Mouse (Mus musculus) midbrain, embryonic 14.5 days (tissue): Measurements from ENCODE around the gene Vmn1r58. TPM values are rescaled to one million over a fixed set of nuclear protein-coding genes. Genes with fewer than 3 reads are reported as not detected.
"Not testable (repeated sequence)": the region's sequence is repeated elsewhere in the genome, so short reads cannot be mapped to it uniquely, and the experiment has no call there.

ENCODE experiments used
- ATAC-seq: fragments of 200-750 bp; cut with Nextera tagmentation; 2 replicates; pipeline ENCODE4 v1.8.0; 2017; ENCODE audit warnings: moderate number of reproducible peaks, moderate library complexity; ENCODE audit not compliant: low FRiP score, low TSS enrichment
- DNase-seq: peaks from one replicate; pipeline ENCODE4 v3.0.0-alpha.2; 2015
- H3K27ac ChIP-seq: fragments of 300-500 bp; sonication (generic); replicated peaks from 2 replicates; pipeline ENCODE4 v1.5.1; 2014; ENCODE audit warnings: mild to moderate bottlenecking, low read depth, low read length, moderate library complexity
- H3K27me3 ChIP-seq: fragments of 300-500 bp; sonication (generic); 2 replicates; pipeline ENCODE4 v1.6.1; 2014; ENCODE audit warnings: low read length, control low read depth, mixed read lengths; ENCODE audit not compliant: control insufficient read depth, insufficient read depth
- H3K36me3 ChIP-seq: fragments of 300-500 bp; sonication (generic); 2 replicates; pipeline ENCODE4 v1.6.1; 2014; ENCODE audit warnings: low read length, control low read depth; ENCODE audit not compliant: control insufficient read depth, insufficient read depth
- H3K4me1 ChIP-seq: fragments of 300-500 bp; sonication (generic); 2 replicates; pipeline ENCODE4 v1.6.1; 2014; ENCODE audit warnings: mild to moderate bottlenecking, antibody characterized with exemption, low read length, control low read depth; ENCODE audit not compliant: control insufficient read depth, insufficient read depth
- H3K4me2 ChIP-seq: fragments of 300-500 bp; sonication (generic); 2 replicates; pipeline ENCODE4 v1.6.1; 2014; ENCODE audit warnings: mild to moderate bottlenecking, low read length, moderate library complexity
- H3K4me3 ChIP-seq: fragments of 300-500 bp; sonication (generic); replicated peaks from 2 replicates; pipeline ENCODE4 v1.5.1; 2014; ENCODE audit warnings: low read depth, low read length
- H3K9ac ChIP-seq: fragments of 300-500 bp; sonication (generic); replicated peaks from 2 replicates; pipeline ENCODE4 v1.6.1; 2014; ENCODE audit warnings: mild to moderate bottlenecking, low read length, moderate library complexity
- H3K9me3 ChIP-seq: fragments of 300-500 bp; sonication (generic); 2 replicates; pipeline ENCODE4 v1.6.1; 2016; ENCODE audit warnings: low read length, control low read depth, mixed read lengths; ENCODE audit not compliant: control insufficient read depth
- WGBS: fragments of 180-500 bp; shearing (Covaris S2); extraction: QIAGEN DNeasy Blood & Tissue Kit; methylation state at CpG from one replicate; pipeline ENCODE4 v1.1.7; 2014; 5-methylcytosine and 5-hydroxymethylcytosine counted together
- polyA plus RNA-seq: library from polyadenylated mRNA; unstranded; fragments of >200 nt; fragmentation: Nextera tagmentation; extraction: Ambion mirVana; gene quantifications from 2 replicates; pipeline ENCODE4 v1.2.1, GENCODE M21; 2014

Vmn1r58 gene
- not detected in 2 replicates for polyA plus RNA-seq

- not testable (repeated sequence) for H3K36me3 ChIP-seq, H3K4me2 ChIP-seq, H3K27ac ChIP-seq, H3K9me3 ChIP-seq, H3K4me3 ChIP-seq, H3K27me3 ChIP-seq, H3K9ac ChIP-seq, H3K4me1 ChIP-seq, ATAC-seq, DNase-seq
Observed at GRCm38 (mm10) chr7:5413296-5413695, at the start of gene Vmn1r58. Gene Vmn1r58, minus strand, starts transcription at chr7:5413396.

DNA sequence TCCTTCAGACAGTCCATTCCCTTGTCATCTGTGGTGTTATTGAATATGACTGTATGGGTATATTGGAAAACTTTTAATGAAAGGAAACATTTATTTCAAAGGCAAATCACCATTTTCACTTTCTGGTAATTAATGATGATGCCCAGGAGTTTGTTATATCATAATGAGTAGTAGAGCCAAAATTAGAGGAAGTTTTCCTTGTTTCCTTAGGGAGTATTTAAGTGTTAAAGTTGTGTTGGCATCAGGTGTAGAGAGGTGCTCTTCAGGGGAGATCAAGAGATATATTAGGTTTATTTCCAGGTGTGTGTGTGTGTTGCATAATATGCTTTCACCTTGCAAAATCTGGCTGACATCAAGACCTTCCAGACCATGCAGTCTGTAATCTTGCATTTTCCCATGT lies 43.5 kb upstream of the Vmn1r58 start, which contains the start of gene Vmn1r59:
Gene Vmn1r59 (minus strand): TSS at position 101 of the 400 bp plus-strand sequence.
- ATAC-seq = no peak
- no peak within 1 kb of the TSS for H3K9ac ChIP-seq
- peaks cover 29% of the 10 kb centered on the region; the same call in 1 of the 2 replicates for H3K9me3 ChIP-seq
- no peaks in the 10 kb centered on the region for H3K27me3 ChIP-seq
- H3K4me3 ChIP-seq = no peak within 1 kb of the TSS
- DNase-seq = no peak
- no peak within 1 kb of the TSS for H3K27ac ChIP-seq
- no peak within 1 kb of the TSS for H3K4me2 ChIP-seq
- H3K36me3 ChIP-seq = no peaks in the 10 kb centered on the region
- no peaks in the 10 kb centered on the region for H3K4me1 ChIP-seq

DNA sequence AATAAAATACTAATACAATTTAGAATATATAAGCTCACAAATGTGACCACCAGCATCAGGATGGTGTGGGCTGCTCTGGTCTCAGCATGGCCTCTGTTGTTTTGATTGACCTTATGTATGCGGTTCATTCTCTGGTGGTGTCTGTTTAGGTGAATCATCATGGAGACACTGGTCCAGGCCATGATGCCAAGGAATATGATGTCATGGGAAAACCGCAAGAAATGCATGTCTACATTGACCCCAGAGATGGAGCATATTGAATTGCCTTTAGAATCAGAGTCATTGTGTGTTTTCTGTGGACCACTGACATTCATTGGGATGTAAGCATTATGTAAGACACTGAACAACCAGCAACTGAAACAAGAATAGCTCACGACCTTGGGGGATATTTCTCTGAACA lies 40.8 kb upstream of the Vmn1r58 start:
- not testable (repeated sequence) for H3K4me3 ChIP-seq, H3K4me1 ChIP-seq, H3K4me2 ChIP-seq, H3K27ac ChIP-seq, H3K9ac ChIP-seq, ATAC-seq, H3K36me3 ChIP-seq, DNase-seq, H3K27me3 ChIP-seq
- 69% methylated on average over 3 of the region's 3 CpGs for WGBS
- peaks cover 22% of the 10 kb centered on the region for H3K9me3 ChIP-seq

- Histone ChIP-seq H3K27me3 (no peaks in the 10 kb centered on the region), H3K4me1 (no peaks in the 10 kb centered on the region), H3K9me3 (peaks cover 7% of the 10 kb centered on the region)
Observed at GRCm38 (mm10) chr7:5448627-5449026, 35.4 kb upstream of the Vmn1r58 start.

DNA sequence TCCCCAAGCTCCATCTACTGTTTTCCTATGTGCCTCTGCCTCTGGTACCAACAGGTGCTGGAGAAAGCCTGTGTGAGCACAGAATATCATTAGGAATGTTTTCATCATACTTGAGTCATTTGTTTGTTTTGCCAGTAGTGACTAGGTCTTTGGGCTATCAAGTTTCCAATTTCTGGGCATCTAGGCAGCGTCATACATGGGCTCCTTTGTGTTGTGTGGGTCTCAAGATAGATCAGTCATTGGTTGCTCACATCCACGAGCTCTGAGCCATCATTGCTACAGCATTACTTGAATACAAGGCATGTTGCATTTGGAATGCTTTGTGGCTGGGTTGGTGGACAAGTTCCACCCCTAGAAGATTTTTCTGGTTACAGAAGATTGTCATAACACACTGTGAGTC lies 7.0 kb downstream of the Vmn1r58 start:
- Histone ChIP-seq H3K27me3 (no peaks in the 10 kb centered on the region), H3K36me3 (no peaks in the 10 kb centered on the region), H3K27ac (no peak overlapping the region), H3K9ac (no peak overlapping the region), H3K4me1 (no peaks in the 10 kb centered on the region), H3K4me2 (no peak overlapping the region), H3K9me3 (peaks cover 8% of the 10 kb centered on the region), H3K4me3 (no peak overlapping the region)
- ATAC-seq = no peak
- no peak for DNase-seq
- 34% methylated on average over 2 of the region's 2 CpGs for WGBS

More at GRCm38 (mm10) chr7:5448627-5449026, 35.4 kb upstream of the Vmn1r58 start:
- no peak overlapping the region for H3K4me2 ChIP-seq
- no peak overlapping the region for H3K4me3 ChIP-seq
- H3K27ac ChIP-seq = no peak overlapping the region
- no peak for ATAC-seq
- H3K36me3 ChIP-seq = no peaks in the 10 kb centered on the region
- no peak overlapping the region for H3K9ac ChIP-seq
- no peak for DNase-seq

DNA sequence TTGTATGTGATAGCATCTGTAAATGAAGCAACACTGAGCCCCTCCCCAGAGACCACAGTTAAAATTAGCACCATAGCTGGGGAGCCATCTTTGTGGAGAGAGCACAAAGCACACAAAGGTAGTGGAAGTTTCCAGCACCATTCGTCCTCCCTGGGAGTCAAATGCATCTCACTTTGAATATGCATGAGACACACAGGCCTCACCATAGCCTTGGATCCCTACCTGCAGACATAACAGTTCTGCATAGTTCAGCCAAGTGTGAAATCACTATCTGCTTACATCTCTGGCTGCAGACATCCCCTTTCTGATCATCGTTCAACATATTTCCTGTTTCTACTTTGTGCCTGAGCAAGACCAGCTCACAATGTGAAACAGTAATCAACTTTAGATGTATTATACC lies 46.5 kb downstream of the Vmn1r58 start:
- Histone ChIP-seq H3K27me3 (no peaks in the 10 kb centered on the region), H3K9me3 (peaks cover 37% of the 10 kb centered on the region), H3K4me1 (no peaks in the 10 kb centered on the region), H3K27ac (no peak overlapping the region), H3K4me2 (no peak overlapping the region), H3K36me3 (no peaks in the 10 kb centered on the region), H3K9ac (no peak overlapping the region), H3K4me3 (no peak overlapping the region)
- DNase-seq = no peak
- 83% methylated on average over 2 of the region's 2 CpGs for WGBS
- ATAC-seq = no peak

DNA sequence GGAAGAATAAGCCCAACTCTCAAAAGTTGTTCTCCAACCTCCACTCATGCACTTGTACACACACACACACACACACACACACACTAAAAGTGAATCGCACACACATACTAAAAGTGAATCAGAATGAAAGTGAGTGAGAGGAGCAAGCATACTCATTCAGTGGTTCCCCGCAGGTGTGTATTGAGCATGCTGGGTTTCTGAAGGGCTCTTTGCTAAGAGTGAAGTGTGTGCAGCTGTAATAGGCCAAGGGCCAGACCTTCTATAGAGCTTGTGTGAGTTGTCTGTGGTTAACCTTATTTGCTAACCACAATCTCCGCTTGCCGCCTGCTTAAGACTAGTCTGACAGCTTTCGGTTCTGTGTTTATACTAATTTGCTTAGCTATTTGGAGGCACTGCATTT lies 49.6 kb downstream of the Vmn1r58 start:
- DNase-seq = no peak
- Histone ChIP-seq H3K27ac (no peak overlapping the region), H3K4me2 (no peak overlapping the region), H3K27me3 (no peaks in the 10 kb centered on the region), H3K4me3 (no peak overlapping the region), H3K9me3 (peaks cover 57% of the 10 kb centered on the region), H3K4me1 (no peaks in the 10 kb centered on the region), H3K36me3 (no peaks in the 10 kb centered on the region), H3K9ac (no peak overlapping the region)
- no peak for ATAC-seq
- WGBS = 95% methylated on average over 5 of the region's 5 CpGs

Other genes with a start within 250 kb of the Vmn1r58 start
- not detected in 2 replicates for gene Vmn1r56, start 216.6 kb downstream of the Vmn1r58 start, polyA plus RNA-seq
- gene Vmn1r57, start 194.9 kb downstream of the Vmn1r58 start, polyA plus RNA-seq = not detected in 2 replicates
- not detected in 2 replicates for gene Gm5065, start 62.9 kb downstream of the Vmn1r58 start, polyA plus RNA-seq
- gene Nlrp2, start 62.4 kb downstream of the Vmn1r58 start, polyA plus RNA-seq = not detected in 2 replicates
- gene Vmn1r59, start 43.4 kb upstream of the Vmn1r58 start, polyA plus RNA-seq = not detected in 2 replicates
- not detected in 2 replicates for gene Vmn2r28, start 80.6 kb upstream of the Vmn1r58 start, polyA plus RNA-seq
- not detected in 2 replicates for gene Vmn1r60, start 133.9 kb upstream of the Vmn1r58 start, polyA plus RNA-seq
- not detected in 2 replicates for gene Vmn1r61, start 199.9 kb upstream of the Vmn1r58 start, polyA plus RNA-seq